Mouse (Mus musculus): ENCODE results near the gene Nub1. TPM values are rescaled to one million over a fixed set of nuclear protein-coding genes. Genes with fewer than 3 reads are reported as not detected.
A peak's percentile ranks its signal among the peaks of the same experiment; 100 is the strongest.

Gene Nub1
- polyA plus RNA-seq, 1 experiment from 2014 or later, result 40.0 TPM

DNA sequence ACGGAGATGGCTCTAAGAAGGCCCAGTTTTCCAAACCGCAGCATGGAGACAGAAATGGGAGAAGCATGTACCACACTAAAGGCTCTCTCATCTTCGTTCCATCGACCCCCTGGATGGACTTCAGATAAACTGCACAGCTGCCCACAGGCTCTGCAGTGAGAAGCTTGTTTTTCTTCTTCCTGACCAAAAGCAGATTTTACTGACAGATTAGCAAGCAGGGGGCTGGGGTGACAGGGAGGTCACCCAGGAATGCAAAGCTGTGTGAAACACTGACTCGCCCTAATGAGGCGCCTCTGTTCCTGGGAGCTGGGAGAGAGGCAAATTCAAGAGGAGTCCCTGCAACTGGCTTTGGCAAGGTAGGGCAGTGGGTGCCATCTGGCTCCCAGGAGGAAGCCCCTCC lies 62.2 kb downstream of the Nub1 start:
- Histone ChIP-seq H3K4me1 (replicated peaks; ENCODE audit: control insufficient read depth, insufficient read depth, low read length) (peaks cover 11% of the 10 kb centered on the region), H3K27ac (ENCODE audit: low read length) (no peak overlapping the region), H3K9ac (ENCODE audit: low read length) (no peak overlapping the region), H3K9me3 (ENCODE audit: control insufficient read depth, low read length) (no peaks in the 10 kb centered on the region), H3K4me2 (ENCODE audit: low read depth, low read length) (no peak overlapping the region), H3K36me3 (ENCODE audit: control insufficient read depth, insufficient read depth, low read length) (no peaks in the 10 kb centered on the region), H3K4me3 (ENCODE audit: low read length) (no peak overlapping the region), H3K27me3 (ENCODE audit: control insufficient read depth, insufficient read depth, low read depth, low read length) (no peaks in the 10 kb centered on the region)
- 21% methylated on average over 6 of the region's 6 CpGs for WGBS
- no peak for ATAC-seq (ENCODE audit: low read depth)

DNA sequence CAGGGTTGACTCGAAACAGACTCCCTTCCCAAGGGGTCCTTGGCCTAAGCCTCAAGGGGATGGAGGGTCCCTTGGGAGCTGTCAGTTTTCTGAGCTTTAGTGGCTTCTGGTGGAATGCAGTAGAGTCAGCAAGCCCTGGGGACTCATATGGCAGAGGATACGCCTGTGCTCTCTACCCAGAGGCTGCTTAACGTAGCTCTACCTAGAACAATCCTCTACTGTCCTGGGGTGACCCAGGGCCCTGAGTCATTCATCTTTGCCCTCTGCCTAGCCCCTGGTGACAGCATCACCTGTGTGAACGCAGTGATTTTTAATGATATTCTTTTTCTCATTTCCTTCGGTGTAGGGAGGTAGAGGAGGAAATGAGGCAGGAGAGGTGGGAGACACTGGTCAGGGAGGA lies 64.4 kb downstream of the Nub1 start:
- Histone ChIP-seq H3K27ac (ENCODE audit: low read length) (peak overlapping the region; percentile 73; the same call in 1 of the 2 replicates), H3K4me3 (ENCODE audit: low read length) (peak overlapping the region; percentile 62; the same call in 1 of the 2 replicates), H3K36me3 (ENCODE audit: control insufficient read depth, insufficient read depth, low read length) (no peaks in the 10 kb centered on the region), H3K27me3 (ENCODE audit: control insufficient read depth, insufficient read depth, low read depth, low read length) (no peaks in the 10 kb centered on the region), H3K4me1 (replicated peaks; ENCODE audit: control insufficient read depth, insufficient read depth, low read length) (peaks cover 11% of the 10 kb centered on the region), H3K9ac (ENCODE audit: low read length) (peak overlapping the region; percentile 85; the same call in 1 of the 2 replicates), H3K4me2 (ENCODE audit: low read depth, low read length) (peak overlapping the region; percentile 86), H3K9me3 (ENCODE audit: control insufficient read depth, low read length) (no peaks in the 10 kb centered on the region)
- ATAC-seq (ENCODE audit: low read depth), result no peak
- WGBS, result 63% methylated on average over 5 of the region's 5 CpGs

DNA sequence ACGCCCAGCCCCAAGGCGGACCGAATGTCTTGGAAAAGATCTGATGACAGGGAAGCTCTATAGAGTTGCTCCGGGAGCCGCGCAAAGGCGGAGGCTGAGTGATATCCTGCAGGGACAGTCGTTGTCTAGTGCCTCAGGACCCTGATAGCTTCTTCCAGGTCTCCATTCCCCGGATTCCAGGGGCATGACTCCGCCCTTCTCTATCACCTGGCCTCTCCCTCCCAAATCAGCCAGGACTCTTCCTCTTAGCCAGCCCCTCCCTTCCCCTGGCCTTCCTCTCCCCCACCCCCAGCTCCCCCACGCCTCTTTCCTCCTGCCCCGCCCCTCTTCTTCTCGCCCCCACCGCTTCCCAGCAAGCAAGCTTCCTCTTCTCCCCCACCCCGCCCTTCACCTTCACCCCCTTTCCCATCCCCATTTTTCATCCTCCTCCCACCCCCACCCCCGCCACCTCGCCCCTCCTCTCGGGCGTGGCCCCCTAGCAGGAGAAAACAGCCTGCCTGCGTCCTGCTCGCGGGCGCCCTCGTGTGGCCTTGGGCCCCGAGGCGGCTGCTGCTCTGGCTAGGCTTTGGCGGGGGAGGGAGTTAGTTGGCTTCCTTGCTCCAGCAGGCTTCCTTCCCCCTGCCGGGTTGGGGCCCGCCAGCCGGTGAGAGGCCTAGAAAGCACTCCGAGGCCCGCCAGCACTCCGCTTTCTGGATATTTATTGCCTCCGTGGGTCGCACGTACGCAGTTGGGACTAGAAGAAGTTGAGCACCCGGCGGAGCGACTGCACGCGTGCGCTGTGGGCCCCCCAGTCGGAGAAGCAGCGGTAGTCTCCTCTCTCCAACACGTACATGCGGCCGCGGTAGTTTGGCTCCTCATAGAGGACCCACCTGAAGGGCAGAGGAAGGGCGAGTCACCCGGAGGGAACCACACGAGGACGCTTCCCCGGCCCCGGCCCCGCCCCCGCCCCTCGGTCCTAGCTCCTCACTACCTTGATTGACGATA lies 65.3 kb downstream of the Nub1 start:
- under 1% methylated on average over 54 of the region's 59 CpGs for WGBS
- Histone ChIP-seq H3K27ac (ENCODE audit: low read length) (peak overlapping the region; percentile 96), H3K9me3 (ENCODE audit: control insufficient read depth, low read length) (no peaks in the 10 kb centered on the region), H3K4me3 (ENCODE audit: low read length) (peak overlapping the region; percentile 62), H3K9ac (ENCODE audit: low read length) (peak overlapping the region; percentile 85), H3K4me1 (replicated peaks; ENCODE audit: control insufficient read depth, insufficient read depth, low read length) (peaks cover 11% of the 10 kb centered on the region), H3K27me3 (ENCODE audit: control insufficient read depth, insufficient read depth, low read depth, low read length) (no peaks in the 10 kb centered on the region), H3K36me3 (ENCODE audit: control insufficient read depth, insufficient read depth, low read length) (no peaks in the 10 kb centered on the region), H3K4me2 (ENCODE audit: low read depth, low read length) (peak overlapping the region; percentile 86)
- ATAC-seq (ENCODE audit: low read depth), result peak; percentile 82

DNA sequence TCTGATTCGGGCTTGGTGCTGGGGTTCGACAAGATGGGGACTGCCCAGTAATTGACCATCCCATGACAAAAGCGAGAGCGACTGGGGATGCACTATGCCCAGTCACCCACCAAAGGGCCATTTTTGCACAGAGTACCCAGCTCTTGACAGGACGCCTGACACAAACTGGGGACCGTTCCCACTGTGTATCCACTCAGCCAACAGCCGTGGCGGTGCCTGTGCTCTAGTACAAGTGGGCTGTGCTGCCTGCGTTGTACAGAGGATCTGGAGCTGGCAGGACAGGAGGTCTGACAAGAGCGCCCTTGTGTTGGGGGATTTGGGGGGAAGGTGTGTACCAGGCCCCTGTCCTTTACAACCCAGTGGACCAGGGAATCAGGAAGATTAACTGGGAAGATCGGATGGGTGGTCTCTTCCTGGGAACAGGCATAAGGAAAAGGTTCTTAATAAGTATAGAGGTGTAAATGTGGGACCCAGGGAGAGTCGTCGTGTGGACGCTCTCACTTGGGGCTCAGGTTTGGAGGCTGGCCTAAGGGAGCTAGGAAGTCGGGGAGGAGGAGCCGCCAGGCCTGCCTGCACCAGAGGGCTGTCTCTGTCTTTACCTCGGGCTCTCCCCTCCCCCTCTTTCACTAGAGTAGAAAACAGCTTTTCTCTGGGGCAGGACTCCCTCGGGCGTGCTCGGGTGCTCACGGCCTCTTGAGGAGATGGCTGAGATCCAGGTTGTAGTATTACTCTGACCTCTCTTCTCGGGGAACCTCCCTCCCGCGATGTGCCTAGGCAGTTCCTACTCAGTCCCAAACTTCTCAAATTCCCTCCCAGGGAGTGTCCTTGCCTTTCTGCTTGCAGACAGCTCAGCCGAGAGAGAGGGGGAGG lies 66.2 kb downstream of the Nub1 start:
- peak overlapping the region; percentile 62 for H3K4me3 ChIP-seq (ENCODE audit: low read length)
- no peaks in the 10 kb centered on the region for H3K9me3 ChIP-seq (ENCODE audit: control insufficient read depth, low read length)
- H3K27ac ChIP-seq (ENCODE audit: low read length), result peak overlapping the region; percentile 96
- H3K27me3 ChIP-seq (ENCODE audit: control insufficient read depth, insufficient read depth, low read depth, low read length), result no peaks in the 10 kb centered on the region
- peak overlapping the region; percentile 86 for H3K4me2 ChIP-seq (ENCODE audit: low read depth, low read length)
- H3K4me1 ChIP-seq (replicated peaks; ENCODE audit: control insufficient read depth, insufficient read depth, low read length), result peaks cover 14% of the 10 kb centered on the region
- ATAC-seq (ENCODE audit: low read depth), result peak; percentile 78
- H3K36me3 ChIP-seq (ENCODE audit: control insufficient read depth, insufficient read depth, low read length), result no peaks in the 10 kb centered on the region
- WGBS, result 2% methylated on average over 25 of the region's 25 CpGs
- peak overlapping the region; percentile 85 for H3K9ac ChIP-seq (ENCODE audit: low read length)

DNA sequence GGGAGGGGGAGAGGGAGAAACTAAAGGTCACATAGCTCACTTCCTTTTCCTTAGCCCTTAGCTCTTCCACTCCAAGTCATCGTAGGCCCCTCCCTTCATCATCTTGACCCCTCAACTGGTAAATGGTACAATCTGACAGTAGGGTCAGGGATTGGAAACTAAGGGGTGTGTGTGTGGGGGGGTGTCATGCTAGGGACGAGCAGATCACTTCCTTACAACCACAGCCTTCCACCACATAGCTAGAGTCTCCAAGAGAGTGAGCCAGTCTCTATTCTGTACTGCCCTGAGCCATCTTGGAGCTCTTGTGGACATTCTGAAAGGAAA lies 66.8 kb downstream of the Nub1 start:
- H3K27me3 ChIP-seq (ENCODE audit: control insufficient read depth, insufficient read depth, low read depth, low read length), result no peaks in the 10 kb centered on the region
- 0% methylated on average over 2 of the region's 2 CpGs for WGBS
- no peaks in the 10 kb centered on the region for H3K9me3 ChIP-seq (ENCODE audit: control insufficient read depth, low read length)
- peak overlapping the region; percentile 85; the same call in 1 of the 2 replicates for H3K9ac ChIP-seq (ENCODE audit: low read length)
- H3K4me2 ChIP-seq (ENCODE audit: low read depth, low read length), result peak overlapping the region; percentile 86
- H3K36me3 ChIP-seq (ENCODE audit: control insufficient read depth, insufficient read depth, low read length), result no peaks in the 10 kb centered on the region
- H3K4me1 ChIP-seq (replicated peaks; ENCODE audit: control insufficient read depth, insufficient read depth, low read length), result peaks cover 14% of the 10 kb centered on the region
- peak overlapping the region; percentile 96 for H3K27ac ChIP-seq (ENCODE audit: low read length)
- peak overlapping the region; percentile 62 for H3K4me3 ChIP-seq (ENCODE audit: low read length)
- ATAC-seq (ENCODE audit: low read depth), result no peak; the same call in 1 of the 2 replicates

DNA sequence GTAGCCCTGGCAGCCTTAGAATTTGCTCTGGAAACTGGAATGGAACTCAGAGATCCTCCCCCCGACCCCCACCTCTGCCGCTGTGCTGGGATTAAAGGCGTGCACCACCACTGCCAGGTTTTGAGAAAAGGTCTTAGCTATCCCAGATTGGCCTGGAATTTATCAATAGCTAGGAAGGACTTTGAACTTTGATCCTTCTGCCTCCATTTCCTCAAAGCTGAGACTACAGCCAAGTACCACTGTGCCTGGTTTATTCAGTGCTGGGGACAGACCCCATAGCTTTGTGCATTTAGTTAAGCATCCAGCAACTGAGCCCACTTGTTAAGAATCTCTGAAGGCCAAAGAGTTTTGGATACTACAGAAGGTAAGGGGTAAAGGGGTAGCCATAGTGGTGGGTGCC lies 71.6 kb downstream of the Nub1 start:
- no peak overlapping the region for H3K4me2 ChIP-seq (ENCODE audit: low read depth, low read length)
- 78% methylated on average over 3 of the region's 3 CpGs for WGBS
- H3K4me3 ChIP-seq (ENCODE audit: low read length), result no peak overlapping the region
- no peaks in the 10 kb centered on the region for H3K9me3 ChIP-seq (ENCODE audit: control insufficient read depth, low read length)
- H3K36me3 ChIP-seq (ENCODE audit: control insufficient read depth, insufficient read depth, low read length), result no peaks in the 10 kb centered on the region
- peaks cover 9% of the 10 kb centered on the region for H3K4me1 ChIP-seq (replicated peaks; ENCODE audit: control insufficient read depth, insufficient read depth, low read length)
- no peaks in the 10 kb centered on the region for H3K27me3 ChIP-seq (ENCODE audit: control insufficient read depth, insufficient read depth, low read depth, low read length)
- H3K27ac ChIP-seq (ENCODE audit: low read length), result no peak overlapping the region
- no peak for ATAC-seq (ENCODE audit: low read depth)
- H3K9ac ChIP-seq (ENCODE audit: low read length), result no peak overlapping the region

DNA sequence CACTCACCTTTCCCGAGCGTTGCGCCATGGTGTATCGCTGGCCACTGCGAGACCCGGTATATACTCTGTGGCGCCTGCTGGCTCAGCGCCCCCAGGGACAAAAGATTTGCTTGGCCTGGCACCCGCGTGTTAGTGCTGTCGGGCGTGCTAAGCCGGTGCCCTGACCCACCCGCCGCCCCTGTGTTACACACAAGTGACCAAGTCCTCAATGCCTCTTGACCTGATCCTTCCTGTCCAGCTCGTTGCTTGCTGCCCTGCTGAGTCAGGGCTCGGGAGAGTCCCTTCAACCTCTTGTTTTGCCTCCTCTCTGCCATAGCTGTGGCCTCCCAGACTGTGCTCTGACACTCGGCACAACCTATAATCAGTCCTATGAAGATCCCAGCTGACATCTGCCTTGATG lies 72.5 kb downstream of the Nub1 start, which contains the start of gene Crygn:
Crygn (minus strand) TSS at position 193 of the 400 bp plus-strand sequence.
- WGBS, result 45% methylated on average over 18 of the region's 18 CpGs
- no peak within 1 kb of the TSS for H3K4me3 ChIP-seq (ENCODE audit: low read length)
- peak; percentile 14; the same call in 1 of the 2 replicates for ATAC-seq (ENCODE audit: low read depth)

More for the DNA sequence above, 72.5 kb downstream of the Nub1 start, which contains the start of gene Crygn:
- 0 out of 2 replicates have a peak, but pooled peaks cover 3% of the 10 kb centered on the region for H3K4me1 ChIP-seq (replicated peaks; ENCODE audit: control insufficient read depth, insufficient read depth, low read length)
- H3K9me3 ChIP-seq (ENCODE audit: control insufficient read depth, low read length), result no peaks in the 10 kb centered on the region
- H3K4me2 ChIP-seq (ENCODE audit: low read depth, low read length), result no peak within 1 kb of the TSS
- no peak within 1 kb of the TSS for H3K9ac ChIP-seq (ENCODE audit: low read length)
- no peaks in the 10 kb centered on the region for H3K27me3 ChIP-seq (ENCODE audit: control insufficient read depth, insufficient read depth, low read depth, low read length)
- no peak within 1 kb of the TSS for H3K27ac ChIP-seq (ENCODE audit: low read length)
- no peaks in the 10 kb centered on the region for H3K36me3 ChIP-seq (ENCODE audit: control insufficient read depth, insufficient read depth, low read length)
